Mouse (Mus musculus): ENCODE measurements around the gene Mrgprx1.

GRCm38 (mm10) chr7:48044046-48044445 lies 16.6 kb upstream of the Mrgprx1 start:
- no peak for TF ChIP-seq CTCF (IDR thresholded peaks at IDR 0.05; ENCODE audit: extremely low read depth, insufficient read depth, low read length)
- TF ChIP-seq POLR2A (IDR thresholded peaks at IDR 0.05; ENCODE audit: extremely low read depth, insufficient read depth, low read length) = no peak
